Mouse (Mus musculus) kidney, postnatal 14 days (tissue): ENCODE data around the gene Krtap6-5.
A peak's percentile ranks its signal among the peaks of the same experiment; 100 is the strongest.
"Not testable (repeated sequence)": the region's sequence is repeated elsewhere in the genome, so short reads cannot be mapped to it uniquely, and the experiment has no call there.

ENCODE experiments used
- DNase-seq: peaks from one replicate; pipeline ENCODE4 v3.0.0; 2022; ENCODE audit warnings: mixed read lengths

The Krtap6-5 gene

GRCm38 (mm10) chr16:89047783-89048182 is at the start of gene Krtap6-5:
Gene Krtap6-5 (minus strand): TSS chr16:89047883.
- no peak for DNase-seq

GRCm38 (mm10) chr16:89071041-89071440 is 23.4 kb upstream of the Krtap6-5 start:
- DNase-seq, result peak; percentile 2

- DNase-seq, result not testable (repeated sequence)
These were observed 16.2 kb upstream of the Krtap6-5 start, which contains the start of gene 1110025L11Rik for GRCm38 (mm10) chr16:89063902-89064301. Gene 1110025L11Rik (minus strand): TSS chr16:89064002.

GRCm38 (mm10) chr16:89041372-89041771 is 6.3 kb downstream of the Krtap6-5 start, which contains the start of gene Gm10228:
Gene Gm10228 (minus strand): TSS chr16:89041472.
- DNase-seq, result not testable (repeated sequence)

DNA sequence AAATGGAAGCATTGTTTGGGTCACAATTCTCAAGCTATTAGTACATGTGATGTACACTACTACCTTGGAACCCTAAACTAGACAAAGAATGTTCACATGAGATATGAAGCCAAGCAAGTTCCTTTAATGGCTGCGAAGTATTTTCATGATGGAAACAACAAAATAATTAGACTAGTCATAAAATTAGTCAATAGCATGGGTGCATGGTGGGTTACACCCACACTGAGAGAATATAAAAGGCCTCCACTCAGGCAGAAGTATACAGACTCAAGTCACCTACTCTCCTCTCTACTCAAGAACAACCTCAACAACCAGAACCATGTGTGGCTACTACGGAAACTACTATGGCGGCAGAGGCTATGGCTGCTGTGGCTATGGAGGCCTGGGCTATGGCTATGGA is 16.3 kb downstream of the Krtap6-5 start, which contains the start of gene Krtap6-1:
Krtap6-1 (plus strand) TSS at position 301 of the 400 bp plus-strand sequence.
- not testable (repeated sequence) for DNase-seq

GRCm38 (mm10) chr16:89014984-89015383 is 32.7 kb downstream of the Krtap6-5 start, which contains the start of gene Gm10229:
Gene Gm10229 (plus strand): TSS chr16:89015284.
- DNase-seq, result not testable (repeated sequence)

DNA sequence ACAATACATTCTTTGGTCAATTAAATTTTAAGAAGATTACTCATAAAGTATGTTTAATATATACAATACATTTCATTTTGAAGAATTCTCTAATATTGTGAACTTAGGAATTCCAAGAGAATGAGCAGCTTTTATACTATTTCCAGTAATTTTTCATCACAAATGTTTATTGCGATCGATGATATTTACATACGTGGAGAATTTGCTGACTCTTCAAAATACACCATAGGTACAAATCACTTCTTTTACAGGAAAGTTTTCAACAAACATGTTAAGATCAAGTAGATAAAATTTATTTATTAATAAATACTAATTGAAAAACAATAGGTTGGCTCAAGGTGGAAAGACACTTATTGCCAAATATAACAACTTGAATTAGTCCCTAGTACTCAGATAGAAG is 33.7 kb downstream of the Krtap6-5 start:
- DNase-seq, result no peak

DNA sequence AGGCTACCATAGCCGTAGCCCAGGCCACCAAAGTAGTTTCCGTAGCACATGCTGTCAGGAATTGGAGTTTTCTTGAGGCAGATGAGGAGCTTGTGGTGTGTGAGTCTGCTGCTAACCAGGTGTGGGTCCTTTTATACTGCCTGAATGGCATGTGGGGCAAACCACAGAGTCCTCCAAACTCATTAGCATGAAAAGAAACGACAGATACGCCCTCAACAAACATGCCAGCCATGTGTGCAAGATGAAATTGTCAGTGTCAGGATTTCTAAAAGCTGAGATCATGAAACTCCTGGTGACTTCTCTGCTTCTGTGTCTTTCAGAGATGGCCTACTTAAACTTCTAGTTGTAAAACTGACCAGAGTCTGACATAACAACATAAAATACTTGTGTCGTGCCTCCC is 37.0 kb downstream of the Krtap6-5 start, which contains the start of gene Krtap22-2:
Krtap22-2 (minus strand) TSS at position 101 of the 400 bp plus-strand sequence.
- DNase-seq, result no peak
